Mouse (Mus musculus) intestine, embryonic 16.5 days (tissue): ENCODE measurements at regions not wholly inside any gene's neighbourhood (a gene's known extent, or its start where the extent isn't known, plus 50 kb on each side); places are given as distances from the start of the nearest gene placed in this dataset.

ENCODE experiments used
- ATAC-seq: fragments of 200-750 bp; cut with Nextera tagmentation; 2 replicates; pipeline ENCODE4 v1.8.0; 2017; ENCODE audit warnings: moderate TSS enrichment, moderate library complexity
- H3K27ac ChIP-seq: fragments of 300-500 bp; sonication (generic); 2 replicates; pipeline ENCODE4 v1.5.1; 2014; ENCODE audit warnings: mild to moderate bottlenecking, low read length
- H3K27me3 ChIP-seq: fragments of 300-500 bp; sonication (generic); replicated peaks from 2 replicates; pipeline ENCODE4 v1.6.1; 2014; ENCODE audit warnings: low read length, control low read depth, mixed read lengths; ENCODE audit not compliant: control insufficient read depth, insufficient read depth
- H3K36me3 ChIP-seq: fragments of 300-500 bp; sonication (generic); 2 replicates; pipeline ENCODE4 v1.6.1; 2014; ENCODE audit warnings: low read length, control low read depth; ENCODE audit not compliant: control insufficient read depth, insufficient read depth
- H3K4me1 ChIP-seq: fragments of 300-500 bp; sonication (generic); 2 replicates; pipeline ENCODE4 v1.6.1; 2014; ENCODE audit warnings: low read length, control low read depth, mixed read lengths; ENCODE audit not compliant: control insufficient read depth, insufficient read depth
- H3K4me2 ChIP-seq: fragments of 300-500 bp; sonication (generic); 2 replicates; pipeline ENCODE4 v1.6.1; 2014; ENCODE audit warnings: low read depth, low read length, control low read depth
- H3K4me3 ChIP-seq: fragments of 300-500 bp; sonication (generic); 2 replicates; pipeline ENCODE4 v1.5.1; 2014; ENCODE audit warnings: mild to moderate bottlenecking, low read length
- H3K9ac ChIP-seq: fragments of 300-500 bp; sonication (generic); 2 replicates; pipeline ENCODE4 v1.6.1; 2014; ENCODE audit warnings: low read depth, low read length
- H3K9me3 ChIP-seq: fragments of 300-500 bp; sonication (generic); 2 replicates; pipeline ENCODE4 v1.6.1; 2016; ENCODE audit warnings: low read length, control low read depth; ENCODE audit not compliant: control insufficient read depth
- WGBS: fragments of 180-500 bp; shearing (Covaris S2); extraction: QIAGEN DNeasy Blood & Tissue Kit; methylation state at CpG from one replicate; pipeline ENCODE4 v1.1.7; 2014; 5-methylcytosine and 5-hydroxymethylcytosine counted together

- Histone ChIP-seq H3K4me3 (no peak overlapping the region), H3K36me3 (no peaks in the 10 kb centered on the region), H3K4me2 (no peak overlapping the region), H3K27ac (no peak overlapping the region), H3K9me3 (no peaks in the 10 kb centered on the region), H3K4me1 (no peaks in the 10 kb centered on the region), H3K27me3 (no peaks in the 10 kb centered on the region), H3K9ac (no peak overlapping the region)
- ATAC-seq = no peak
- WGBS = 83% methylated on average over 5 of the region's 5 CpGs
Observed at GRCm38 (mm10) chr14:55372960-55373359, 105.6 kb upstream of the Dhrs4 start.

GRCm38 (mm10) chr14:55386773-55387172, 91.8 kb upstream of the Dhrs4 start:
- no peak for ATAC-seq

GRCm38 (mm10) chr14:55387378-55387777, 91.2 kb upstream of the Dhrs4 start:
- H3K4me3 ChIP-seq = no peak overlapping the region
- H3K36me3 ChIP-seq = no peaks in the 10 kb centered on the region
- H3K27me3 ChIP-seq = no peaks in the 10 kb centered on the region
- WGBS = 61% methylated on average over 6 of the region's 6 CpGs
- H3K9me3 ChIP-seq = no peaks in the 10 kb centered on the region
- H3K4me2 ChIP-seq = no peak overlapping the region
- ATAC-seq = no peak
- H3K9ac ChIP-seq = no peak overlapping the region
- no peak overlapping the region for H3K27ac ChIP-seq
- H3K4me1 ChIP-seq = no peaks in the 10 kb centered on the region

More at GRCm38 (mm10) chr14:55386773-55387172, 91.8 kb upstream of the Dhrs4 start:
- Histone ChIP-seq H3K4me3 (no peak overlapping the region), H3K9ac (no peak overlapping the region), H3K4me1 (no peaks in the 10 kb centered on the region), H3K4me2 (no peak overlapping the region), H3K9me3 (no peaks in the 10 kb centered on the region), H3K27me3 (no peaks in the 10 kb centered on the region), H3K27ac (no peak overlapping the region), H3K36me3 (no peaks in the 10 kb centered on the region)
- WGBS = 49% methylated on average over 6 of the region's 6 CpGs

GRCm38 (mm10) chr14:55392390-55392789, 86.2 kb upstream of the Dhrs4 start:
- no peak overlapping the region for H3K27ac ChIP-seq
- no peak overlapping the region for H3K9ac ChIP-seq
- H3K36me3 ChIP-seq = no peaks in the 10 kb centered on the region
- WGBS = 72% methylated on average over 6 of the region's 6 CpGs
- no peaks in the 10 kb centered on the region for H3K4me1 ChIP-seq
- no peaks in the 10 kb centered on the region for H3K27me3 ChIP-seq
- ATAC-seq = no peak
- no peaks in the 10 kb centered on the region for H3K9me3 ChIP-seq
- no peak overlapping the region for H3K4me2 ChIP-seq
- H3K4me3 ChIP-seq = no peak overlapping the region

GRCm38 (mm10) chr14:55406146-55406545, 72.4 kb upstream of the Dhrs4 start:
- no peak overlapping the region for H3K4me3 ChIP-seq
- WGBS = 91% methylated on average over 2 of the region's 2 CpGs
- no peak overlapping the region for H3K4me2 ChIP-seq
- H3K9ac ChIP-seq = no peak overlapping the region
- H3K27me3 ChIP-seq = no peaks in the 10 kb centered on the region
- no peaks in the 10 kb centered on the region for H3K4me1 ChIP-seq
- no peak overlapping the region for H3K27ac ChIP-seq
- H3K36me3 ChIP-seq = no peaks in the 10 kb centered on the region
- no peak for ATAC-seq
- no peaks in the 10 kb centered on the region for H3K9me3 ChIP-seq
